ENCODE assay signal across 11 mouse cellular contexts in the genomic region with DNA sequence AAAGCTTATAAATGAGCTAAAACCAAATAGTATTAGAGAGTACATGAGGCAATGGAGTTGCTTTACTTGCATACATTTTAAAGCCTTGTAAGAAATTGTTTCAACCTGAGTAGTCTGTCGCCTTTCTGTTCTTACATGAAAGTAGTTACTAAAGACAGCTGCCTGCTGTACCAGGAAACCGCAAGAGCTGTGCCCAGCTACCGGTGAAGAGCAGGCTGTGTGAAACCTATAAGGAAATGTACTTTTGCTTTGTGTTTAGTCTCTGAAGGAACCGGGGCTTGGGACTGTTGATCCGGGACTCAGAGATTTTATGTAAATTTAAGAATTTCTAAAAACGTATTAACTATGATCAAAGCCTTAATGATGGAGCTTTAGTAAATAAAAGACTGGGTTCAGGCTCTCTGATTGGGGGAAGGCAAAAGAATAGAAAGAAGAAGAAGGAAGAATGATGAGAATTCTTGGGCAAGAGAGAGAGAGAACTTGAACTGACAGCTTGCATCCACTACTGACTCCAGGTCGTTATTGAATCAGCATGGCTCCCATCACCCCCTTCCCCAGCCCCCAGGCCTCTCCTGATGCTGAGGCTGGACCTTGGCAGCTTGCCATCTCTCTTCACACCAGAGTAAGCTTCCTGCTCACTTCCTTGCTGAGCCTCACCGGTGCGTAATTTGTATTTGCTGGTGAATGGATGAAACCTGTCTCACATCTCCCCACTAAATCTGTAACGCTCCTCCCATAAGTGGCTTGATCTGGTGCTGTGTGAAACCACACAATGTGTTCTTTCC. TPM values are rescaled to one million over a fixed set of nuclear protein-coding genes. Genes with fewer than 3 reads are reported as not detected.
A peak's percentile ranks its signal among the peaks of the same experiment; 100 is the strongest.
DNase-seq lines count a peak whose midpoint lies in the region; ATAC-seq lines count a peak whose summit lies in the region.
"Had no signal": no experiment of that assay in that cellular context is flagged by ENCODE, and none has a peak within 500 bp of the region (broad histone marks: within the 10 kb centered on the region; RNA-seq: fewer than 3 reads in every experiment).

No protein-coding gene starts in this region.

- no peak overlapping the region for H3K4me2 ChIP-seq in midbrain, embryonic 12.5 days (replicated peaks)
- H3K4me2 ChIP-seq in midbrain, embryonic 11.5 days: no peak overlapping the region
- H3K4me2 ChIP-seq: heart, embryonic 15.5 days had no signal

- ATAC-seq in midbrain, embryonic 12.5 days (ENCODE audit: low FRiP score, low read depth): 0 out of 2 replicates have a peak, but pooled peaks have one; percentile 20
- ATAC-seq in midbrain, embryonic 11.5 days (ENCODE audit: low FRiP score): no peak

- no peaks in the 10 kb centered on the region for H3K27me3 ChIP-seq in midbrain, embryonic 12.5 days
- H3K27me3 ChIP-seq in midbrain, embryonic 11.5 days (ENCODE audit: control insufficient read depth, insufficient read depth, low read length): no peaks in the 10 kb centered on the region
- H3K27me3 ChIP-seq: heart, embryonic 15.5 days had no signal

- H3K4me1 ChIP-seq in midbrain, embryonic 12.5 days: no peaks in the 10 kb centered on the region
- no peaks in the 10 kb centered on the region for H3K4me1 ChIP-seq in midbrain, embryonic 11.5 days (ENCODE audit: control insufficient read depth, insufficient read depth, low read length)

- H3K4me3 ChIP-seq in midbrain, embryonic 12.5 days: no peak overlapping the region
- no peak overlapping the region for H3K4me3 ChIP-seq in midbrain, embryonic 11.5 days (ENCODE audit: low read depth, low read length)
- H3K4me3 ChIP-seq: heart, embryonic 15.5 days had no signal

- no peak overlapping the region for H3K9ac ChIP-seq in midbrain, embryonic 12.5 days (replicated peaks)
- no peak overlapping the region for H3K9ac ChIP-seq in midbrain, embryonic 11.5 days (ENCODE audit: low read length)
- H3K9ac ChIP-seq: heart, embryonic 15.5 days; liver, postnatal 0 days had no signal

- no peak overlapping the region for H3K27ac ChIP-seq in midbrain, embryonic 12.5 days (replicated peaks)
- H3K27ac ChIP-seq in midbrain, embryonic 11.5 days (ENCODE audit: low read depth, low read length): no peak overlapping the region
- H3K27ac ChIP-seq: heart, embryonic 15.5 days had no signal

- H3K9me3 ChIP-seq in midbrain, embryonic 12.5 days: no peaks in the 10 kb centered on the region
- no peaks in the 10 kb centered on the region for H3K9me3 ChIP-seq in midbrain, embryonic 11.5 days (ENCODE audit: control insufficient read depth, low read length)
- H3K9me3 ChIP-seq: heart, embryonic 15.5 days had no signal

- peak; percentile 45 to 53 for DNase-seq in cerebellum, postnatal 14 days
- no peak for DNase-seq in cerebellum, adult 11 months
- DNase-seq in midbrain, embryonic 11.5 days (ENCODE audit: low spot score, missing footprints): no peak
- peak; percentile 70 for DNase-seq in induced T-regulatory cell, adult 2 months (ENCODE audit: low read depth)
- DNase-seq in thymus, postnatal 0 days (ENCODE audit: low spot score): peak; percentile 56
- no peak for DNase-seq in urinary bladder, postnatal 10 days (ENCODE audit: low spot score)
- DNase-seq in ovary, postnatal 10 days (ENCODE audit: low spot score): no peak
- DNase-seq: adrenal gland, postnatal 10 days; liver, postnatal 0 days had no signal

- WGBS in midbrain, embryonic 12.5 days: 79% methylated on average over 10 of the region's 10 CpGs
- 87% methylated on average over 10 of the region's 10 CpGs for WGBS in midbrain, embryonic 11.5 days

- no peaks in the 10 kb centered on the region for H3K36me3 ChIP-seq in midbrain, embryonic 12.5 days
- no peaks in the 10 kb centered on the region for H3K36me3 ChIP-seq in midbrain, embryonic 11.5 days (ENCODE audit: control insufficient read depth, insufficient read depth, low read length)
- H3K36me3 ChIP-seq: heart, embryonic 15.5 days had no signal

RNA-seq across cellular contexts. Expression of a gene that starts 59.6 kb away (rescaled TPM):
- 187 and 201 TPM in 2 replicates for polyA plus RNA-seq in midbrain, embryonic 12.5 days (2016; fragmentation: Nextera tagmentation; extraction: Ambion mirVana)
- 190 and 208 TPM in 2 replicates for polyA plus RNA-seq in midbrain, embryonic 11.5 days (2014; fragmentation: Nextera tagmentation; extraction: Ambion mirVana)
- polyA plus RNA-seq in thymus, postnatal 0 days (2015; fragmentation: Nextera tagmentation; extraction: Ambion mirVana): 75.1 and 75.4 TPM in 2 replicates

Comparison
In these comparisons a context has a peak if more than half of its experiments do, and no peak if none do; other contexts are left out.
1. DNase-seq: peak in cerebellum, postnatal 14 days (2 of 2), induced T-regulatory cell, adult 2 months (single experiment) and thymus, postnatal 0 days (single experiment); none in cerebellum, adult 11 months (single experiment), midbrain, embryonic 11.5 days (single experiment), urinary bladder, postnatal 10 days (single experiment) and ovary, postnatal 10 days (single experiment).